Mouse (Mus musculus) ovary, postnatal 36 days (tissue): Measurements from ENCODE around the gene Aldob.
A peak's percentile ranks its signal among the peaks of the same experiment; 100 is the strongest.
"Not testable (repeated sequence)": the region's sequence is repeated elsewhere in the genome, so short reads cannot be mapped to it uniquely, and the experiment has no call there.

Experiments used
- DNase-seq: peaks from one replicate; pipeline ENCODE4 v3.0.0; 2022; ENCODE audit warnings: low spot score, mixed read lengths

Gene Aldob

DNA sequence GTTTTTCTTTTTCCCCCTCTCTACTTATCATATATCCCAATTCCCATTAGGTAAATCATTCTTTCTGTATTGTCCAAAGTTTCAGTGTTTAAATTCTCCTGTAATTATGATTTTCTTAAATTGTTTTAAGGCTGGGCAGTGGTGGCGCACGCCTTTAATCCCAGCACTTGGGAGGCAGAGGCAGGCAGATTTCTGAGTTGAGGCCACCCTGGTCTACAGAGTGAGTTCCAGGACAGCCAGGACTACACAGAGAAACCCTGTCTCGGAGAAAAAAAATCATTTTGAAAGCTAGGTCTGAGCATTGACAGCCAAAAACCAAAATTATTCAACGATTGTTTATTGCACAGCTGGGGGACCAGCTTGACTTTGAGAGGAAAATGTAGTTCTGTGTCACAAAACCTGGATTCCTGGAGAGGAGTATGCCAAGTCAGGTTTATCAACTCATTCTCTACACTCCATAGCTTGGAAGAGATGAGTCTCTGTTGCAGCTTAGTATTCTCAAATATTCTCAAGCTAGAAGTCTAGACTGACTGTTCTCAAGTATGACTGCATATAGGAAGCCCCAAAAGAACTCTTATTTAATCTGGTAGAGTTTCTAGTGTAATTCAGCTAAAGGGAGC is 13.6 kb downstream of the Aldob start:
- DNase-seq = no peak

DNA sequence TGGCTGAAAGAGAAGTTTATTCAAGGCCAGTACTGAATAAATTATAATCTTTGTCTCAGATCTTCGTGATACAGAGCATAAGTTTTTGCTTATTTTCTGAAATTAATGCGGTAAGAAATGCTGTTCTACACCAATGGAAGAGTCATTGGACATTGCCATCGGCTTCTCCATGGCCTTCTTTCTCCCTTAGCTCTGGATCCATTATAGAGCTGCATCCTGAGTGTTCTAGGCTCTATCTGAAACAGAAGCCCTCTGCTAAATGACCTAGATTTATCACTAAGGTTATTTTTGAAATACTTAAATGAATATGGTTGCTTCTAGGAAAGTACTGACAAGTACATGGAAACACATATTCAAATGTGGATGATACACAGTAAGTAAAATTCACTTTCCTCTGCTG is 14.3 kb downstream of the Aldob start:
- no peak for DNase-seq

DNA sequence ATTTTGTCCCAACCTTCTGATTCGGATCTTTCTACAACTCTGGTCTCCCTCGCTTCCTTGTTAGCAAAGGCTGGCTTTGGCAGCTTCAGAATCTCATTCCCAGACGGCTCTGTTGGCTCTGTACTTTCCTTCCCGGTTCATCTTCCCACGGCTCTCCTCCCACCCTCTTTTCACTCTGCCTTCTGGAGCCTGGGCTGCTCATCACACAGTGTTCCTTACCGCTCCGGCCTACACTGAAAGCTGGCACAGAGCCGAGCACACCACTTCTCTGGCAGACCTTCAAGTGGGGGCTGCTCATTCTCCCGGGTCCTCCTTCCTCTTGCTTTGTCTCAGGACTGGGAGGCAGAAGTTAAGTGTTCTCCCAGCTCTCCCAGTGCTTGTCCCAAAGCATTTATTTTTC is 26.8 kb downstream of the Aldob start:
- peak; percentile 8 for DNase-seq

DNA sequence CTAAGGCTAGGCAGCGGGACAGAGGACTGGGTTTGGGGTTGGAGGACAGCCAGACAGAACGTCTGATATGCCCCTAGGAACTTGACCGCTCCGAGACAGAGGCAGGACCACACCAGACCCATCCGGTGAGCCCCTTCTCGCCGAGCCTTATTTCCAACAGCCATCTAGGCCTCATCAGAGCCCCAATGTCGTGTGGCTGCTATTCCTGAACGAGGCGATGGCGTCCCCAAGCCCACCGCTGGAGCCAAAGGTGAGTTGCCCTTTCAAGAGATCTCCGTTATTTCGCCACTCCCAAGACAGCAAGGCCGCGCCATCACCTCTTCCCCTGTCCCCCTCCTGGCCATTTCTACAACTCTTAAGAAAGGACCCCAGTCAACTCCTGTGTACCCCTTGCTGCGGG is 28.0 kb downstream of the Aldob start:
- no peak for DNase-seq

DNA sequence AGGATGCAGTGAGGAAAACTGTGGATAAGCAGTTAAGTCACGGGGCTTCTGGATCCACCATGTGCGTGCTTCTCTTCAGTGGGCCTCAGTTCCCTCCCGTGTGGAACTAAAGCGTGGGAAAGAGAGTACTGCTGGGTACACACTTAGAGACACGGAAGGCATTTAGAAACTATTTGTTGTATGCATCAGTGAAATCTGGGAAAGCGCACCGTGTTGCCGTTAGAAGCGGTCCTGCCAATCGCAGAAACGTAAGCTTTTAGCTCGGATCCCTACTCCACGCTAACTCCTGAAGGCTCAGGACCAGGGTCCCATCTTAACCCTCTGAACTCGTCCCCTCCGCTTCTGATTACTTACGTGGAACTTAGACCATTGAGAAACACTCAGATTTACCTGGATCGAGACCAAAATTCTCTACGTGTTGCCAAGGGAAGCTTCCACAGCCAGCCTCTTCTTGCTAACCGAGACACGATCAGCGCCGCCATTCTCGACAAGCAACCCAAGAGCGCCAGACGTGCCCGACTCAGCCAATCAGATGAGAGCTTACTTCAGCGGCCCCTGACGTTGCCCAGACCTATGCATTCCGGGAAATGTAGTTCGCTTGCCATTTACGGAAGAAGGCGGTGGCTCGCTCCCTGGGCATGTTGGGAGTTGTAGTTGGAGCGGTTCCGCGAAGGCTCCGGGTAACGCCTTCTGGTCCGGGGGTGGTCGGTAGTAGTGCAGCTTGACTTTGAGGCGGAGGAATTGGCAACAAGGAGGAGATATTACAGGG is 28.6 kb downstream of the Aldob start, which contains the start of the genes Mrpl50 and Zfp189:
TSS of gene Mrpl50 (minus strand) at position 522 of the 769 bp plus-strand sequence.
TSS of gene Zfp189 (plus strand) at position 605 of the 769 bp plus-strand sequence.
- peak; percentile 87 for DNase-seq

DNA sequence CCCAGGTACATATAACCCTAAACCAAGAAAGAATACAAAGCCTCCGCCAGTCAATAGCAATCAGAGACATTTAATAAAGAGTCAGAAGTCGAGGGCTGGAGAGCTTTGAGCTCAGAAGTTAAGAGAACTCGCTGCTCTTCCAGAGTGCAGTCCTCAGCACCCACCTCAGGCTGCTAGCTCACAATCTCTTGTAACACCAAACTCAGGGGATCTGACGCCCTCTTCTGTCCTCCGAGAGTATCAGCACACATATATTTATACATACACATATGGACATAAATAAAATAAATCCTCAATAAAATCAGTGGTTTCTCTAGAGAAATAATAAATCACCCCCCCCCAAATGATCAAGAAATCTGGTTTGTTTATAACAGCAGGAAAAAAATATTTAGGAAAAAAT is 29.9 kb downstream of the Aldob start:
- DNase-seq = no peak

DNA sequence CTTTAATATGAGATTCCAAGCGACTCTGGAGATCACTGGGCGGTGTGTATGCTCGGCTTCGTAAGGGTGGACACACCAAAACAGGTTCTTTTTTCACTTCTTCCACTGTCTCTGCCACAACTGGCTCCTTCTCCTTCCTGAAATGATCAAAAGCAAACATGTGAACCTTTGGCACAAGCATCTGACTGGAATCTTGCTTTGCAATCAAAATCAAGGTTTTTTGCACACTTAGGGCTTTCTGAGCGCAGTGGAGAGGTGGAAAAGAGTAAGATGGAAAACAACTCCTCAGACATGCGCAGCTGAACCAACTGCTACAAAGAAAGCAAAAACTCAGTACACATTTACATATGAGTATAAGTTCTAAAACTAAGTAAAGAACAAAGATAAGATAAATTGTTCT is 34.9 kb downstream of the Aldob start:
- DNase-seq = no peak

DNA sequence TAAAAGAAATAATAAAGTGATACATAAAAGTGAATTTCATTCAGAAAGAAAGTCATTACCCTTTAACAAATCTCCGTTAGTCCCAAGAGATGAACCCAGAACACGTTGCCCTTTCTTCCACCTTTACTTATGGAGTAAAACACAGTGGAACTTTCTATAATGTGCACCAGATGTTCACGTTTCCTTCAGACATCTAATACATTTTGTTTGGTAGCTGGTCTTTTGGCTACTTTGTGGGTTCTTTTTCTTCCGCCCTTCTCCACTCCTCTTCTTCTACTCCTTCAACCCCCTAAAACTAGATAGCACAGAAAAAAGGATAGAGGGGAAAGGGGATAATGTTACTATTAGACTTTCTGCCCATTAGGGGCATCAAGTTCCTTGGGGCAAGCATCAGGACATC is 36.7 kb downstream of the Aldob start:
- DNase-seq = no peak

DNA sequence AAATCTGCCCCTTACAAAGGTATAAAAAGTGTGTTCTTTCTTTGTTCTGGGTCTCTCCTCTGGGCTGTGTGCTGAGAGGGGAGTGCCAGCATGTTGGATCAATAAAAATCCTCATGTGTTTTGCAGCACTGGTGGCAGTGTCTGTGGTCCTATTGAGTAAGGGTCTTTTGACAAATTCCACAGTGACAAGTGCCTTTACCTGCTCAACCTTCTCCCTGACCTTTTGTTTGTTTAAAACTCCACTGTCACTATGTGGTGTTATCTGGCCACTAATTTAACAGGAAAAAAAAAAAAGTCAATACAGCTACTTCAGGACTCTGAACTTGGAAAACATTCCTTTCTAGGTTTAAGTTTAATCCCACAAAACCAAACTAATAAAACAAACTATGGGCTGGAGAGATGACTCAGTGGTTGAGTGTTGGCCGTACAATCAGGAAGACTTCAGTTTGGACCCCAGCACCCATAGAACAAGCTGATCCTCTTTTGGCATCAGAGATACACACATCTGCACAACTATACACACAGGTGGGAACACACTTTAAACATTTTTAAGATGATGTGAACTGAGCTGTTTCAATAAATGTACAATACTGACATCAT is 39.0 kb downstream of the Aldob start:
- DNase-seq = not testable (repeated sequence)

DNA sequence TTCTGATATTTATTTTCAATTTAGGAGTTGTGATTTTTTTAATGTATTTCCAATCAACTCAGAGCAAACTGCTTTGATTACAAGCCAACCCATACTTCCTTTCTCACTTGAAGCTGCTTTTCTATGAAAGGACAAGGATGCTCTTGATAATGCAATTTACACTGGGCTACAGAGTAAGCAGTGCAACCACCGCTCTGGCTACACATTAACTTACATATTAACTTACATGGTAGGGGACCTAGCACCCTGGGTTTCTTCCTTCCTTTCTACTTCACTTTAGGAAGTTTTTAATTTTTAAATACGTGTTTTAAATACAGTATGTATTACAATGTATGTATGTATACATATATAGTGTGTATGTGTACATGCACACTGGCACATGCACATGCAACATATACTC is 40.2 kb downstream of the Aldob start:
- no peak for DNase-seq

DNA sequence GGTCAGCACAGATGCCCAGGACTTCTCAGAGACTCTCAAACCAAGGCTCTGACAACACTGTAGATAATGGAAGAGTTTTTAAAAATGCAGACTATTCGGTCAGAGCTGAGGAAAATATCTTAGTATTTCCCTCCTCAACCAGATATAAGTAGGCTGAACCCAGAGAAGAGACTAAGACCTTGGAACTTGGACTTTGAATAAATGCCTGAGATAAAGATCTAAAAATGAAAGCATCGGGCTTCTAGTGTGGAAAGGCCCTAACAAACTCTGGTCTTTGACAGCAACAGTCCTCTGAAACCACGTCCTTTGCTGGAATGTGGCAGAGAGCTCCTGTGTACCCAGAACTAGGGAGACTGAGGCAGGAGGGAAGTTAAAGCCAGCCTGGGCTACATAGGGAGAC is 43.0 kb downstream of the Aldob start, which contains the start of gene Baat:
TSS of gene Baat (minus strand) at position 172 of the 400 bp plus-strand sequence.
- no peak for DNase-seq

DNA sequence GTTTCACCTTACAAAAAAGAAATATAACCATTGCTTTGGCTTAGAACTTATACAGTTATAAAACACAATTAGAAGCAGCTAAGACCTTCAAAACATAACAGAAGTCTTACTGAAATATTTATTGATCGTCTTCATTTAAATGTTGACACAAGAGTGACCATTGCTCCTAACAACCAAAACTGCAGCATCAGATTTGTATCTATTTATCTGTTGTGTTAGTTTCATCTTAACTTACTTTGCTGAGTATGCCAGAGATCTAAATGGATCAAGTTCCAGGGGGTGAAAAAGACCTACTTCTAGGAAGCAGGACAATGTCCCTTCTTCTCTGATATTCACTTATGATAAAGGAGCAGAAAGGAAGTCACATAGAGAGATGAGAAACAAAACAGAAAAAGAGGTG is 45.8 kb downstream of the Aldob start:
- DNase-seq = no peak
